Mouse (Mus musculus): ENCODE measurements around the gene Erc2. TPM values are rescaled to one million over a fixed set of nuclear protein-coding genes. Genes with fewer than 3 reads are reported as not detected.

Erc2 gene
- polyA plus RNA-seq, 1 experiment from 2014 or later, result 2.4 TPM

DNA sequence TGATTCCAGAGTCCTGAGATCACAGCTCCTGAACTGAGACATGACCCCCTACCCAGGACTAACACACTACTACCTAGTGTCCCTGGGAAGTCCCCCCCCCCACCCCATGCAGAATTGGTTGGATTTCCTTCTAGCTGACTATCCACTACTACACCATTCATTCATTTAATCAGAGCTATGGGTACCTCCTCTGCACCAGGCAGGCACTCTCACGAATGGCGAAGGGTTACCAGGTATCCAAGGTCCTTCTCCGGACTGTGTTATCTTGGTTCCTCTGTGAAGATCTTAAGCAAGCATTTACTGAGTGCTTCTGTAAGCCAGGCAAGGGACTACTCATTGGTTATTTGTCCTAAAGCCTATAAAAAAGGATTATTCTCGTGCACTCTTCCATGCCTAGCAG is 737.8 kb downstream of the Erc2 start:
- H3K9me3 ChIP-seq, result no peaks in the 10 kb centered on the region
- H3K27me3 ChIP-seq (replicated peaks), result no peaks in the 10 kb centered on the region
- no peak overlapping the region for H3K27ac ChIP-seq (replicated peaks)
- H3K4me1 ChIP-seq, result peaks cover 14% of the 10 kb centered on the region
- WGBS, result 73% methylated on average over 4 of the region's 4 CpGs
- H3K36me3 ChIP-seq, result no peaks in the 10 kb centered on the region
- no peak overlapping the region for H3K4me3 ChIP-seq
- no peak overlapping the region for H3K4me2 ChIP-seq
- no peak overlapping the region for H3K9ac ChIP-seq
- no peak for ATAC-seq (ENCODE audit: extremely low read depth, insufficient number of reproducible peaks, low FRiP score, low TSS enrichment)

DNA sequence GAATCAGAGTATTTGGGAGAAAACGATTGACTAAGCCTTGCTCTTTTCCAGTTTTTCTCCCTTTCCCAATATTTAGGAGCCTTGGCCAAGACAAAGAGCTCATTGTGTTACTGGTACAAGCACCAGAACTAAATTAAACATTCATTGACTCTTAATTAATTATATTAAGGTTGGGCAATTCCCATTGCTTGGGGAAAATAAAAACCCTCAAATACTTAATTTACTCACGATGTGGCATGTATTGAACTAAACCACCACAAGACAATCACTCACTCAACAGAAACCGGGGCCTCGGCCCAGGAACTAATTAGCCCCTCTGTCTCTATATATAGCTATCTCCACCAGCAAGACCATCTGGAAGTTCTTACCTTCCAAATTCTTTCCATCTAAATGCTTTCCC is 740.1 kb downstream of the Erc2 start:
- Histone ChIP-seq H3K4me1 (peaks cover 14% of the 10 kb centered on the region), H3K4me2 (no peak overlapping the region), H3K36me3 (no peaks in the 10 kb centered on the region), H3K27ac (replicated peaks) (no peak overlapping the region), H3K4me3 (no peak overlapping the region), H3K9me3 (no peaks in the 10 kb centered on the region), H3K9ac (no peak overlapping the region), H3K27me3 (replicated peaks) (no peaks in the 10 kb centered on the region)
- no peak for ATAC-seq (ENCODE audit: extremely low read depth, insufficient number of reproducible peaks, low FRiP score, low TSS enrichment)
- 57% methylated on average over 4 of the region's 4 CpGs for WGBS

DNA sequence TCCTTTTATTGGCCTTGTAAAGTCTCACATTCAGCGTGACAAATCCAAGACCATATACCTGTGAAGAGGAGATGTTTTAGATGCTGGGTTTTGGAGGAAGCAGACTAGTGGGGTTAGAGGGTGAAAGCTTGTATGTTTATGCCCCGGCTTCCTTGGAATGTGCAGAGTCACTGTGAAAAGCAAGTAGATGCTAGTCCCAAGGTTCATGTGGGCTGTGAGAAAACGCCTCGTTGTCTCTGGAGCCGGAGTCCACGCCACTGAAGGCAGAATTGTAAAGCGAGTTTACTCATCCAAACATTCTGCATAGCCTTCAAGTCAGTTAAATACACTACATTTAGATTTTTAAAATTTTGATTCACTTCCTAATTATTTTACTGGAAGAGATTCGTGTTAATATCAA is 748.5 kb downstream of the Erc2 start:
- H3K36me3 ChIP-seq, result no peaks in the 10 kb centered on the region
- H3K27me3 ChIP-seq (replicated peaks), result no peaks in the 10 kb centered on the region
- H3K4me2 ChIP-seq, result no peak overlapping the region
- no peak overlapping the region for H3K27ac ChIP-seq (replicated peaks)
- H3K4me3 ChIP-seq, result no peak overlapping the region
- H3K9me3 ChIP-seq, result no peaks in the 10 kb centered on the region
- no peak overlapping the region for H3K9ac ChIP-seq
- WGBS, result 60% methylated on average over 8 of the region's 8 CpGs
- H3K4me1 ChIP-seq, result peaks cover 14% of the 10 kb centered on the region
- ATAC-seq (ENCODE audit: extremely low read depth, insufficient number of reproducible peaks, low FRiP score, low TSS enrichment), result no peak

DNA sequence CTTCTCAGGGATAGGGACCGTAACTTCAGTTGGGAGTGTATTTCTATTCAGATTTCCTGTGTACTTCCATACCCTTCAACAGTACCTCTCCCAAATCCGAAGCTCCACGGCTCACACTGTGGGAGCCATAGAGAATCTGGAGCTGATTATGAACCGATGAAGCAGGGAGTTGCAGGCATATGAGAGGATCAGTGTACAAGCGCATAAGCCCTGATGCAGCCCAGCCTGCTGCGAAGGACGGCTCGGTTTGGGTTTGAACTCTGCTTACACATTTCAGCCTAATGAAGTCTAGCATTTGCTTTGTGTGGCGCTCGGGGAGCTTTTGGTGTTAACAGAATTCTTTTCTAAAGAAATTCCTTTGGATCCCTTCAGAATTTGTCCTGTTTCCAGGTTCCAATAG is 749.4 kb downstream of the Erc2 start:
- H3K27ac ChIP-seq (replicated peaks), result no peak overlapping the region
- ATAC-seq (ENCODE audit: extremely low read depth, insufficient number of reproducible peaks, low FRiP score, low TSS enrichment), result no peak
- no peak overlapping the region for H3K4me2 ChIP-seq
- H3K9ac ChIP-seq, result no peak overlapping the region
- H3K36me3 ChIP-seq, result no peaks in the 10 kb centered on the region
- 85% methylated on average over 10 of the region's 10 CpGs for WGBS
- no peak overlapping the region for H3K4me3 ChIP-seq
- H3K27me3 ChIP-seq (replicated peaks), result no peaks in the 10 kb centered on the region
- H3K9me3 ChIP-seq, result no peaks in the 10 kb centered on the region
- peaks cover 22% of the 10 kb centered on the region for H3K4me1 ChIP-seq

DNA sequence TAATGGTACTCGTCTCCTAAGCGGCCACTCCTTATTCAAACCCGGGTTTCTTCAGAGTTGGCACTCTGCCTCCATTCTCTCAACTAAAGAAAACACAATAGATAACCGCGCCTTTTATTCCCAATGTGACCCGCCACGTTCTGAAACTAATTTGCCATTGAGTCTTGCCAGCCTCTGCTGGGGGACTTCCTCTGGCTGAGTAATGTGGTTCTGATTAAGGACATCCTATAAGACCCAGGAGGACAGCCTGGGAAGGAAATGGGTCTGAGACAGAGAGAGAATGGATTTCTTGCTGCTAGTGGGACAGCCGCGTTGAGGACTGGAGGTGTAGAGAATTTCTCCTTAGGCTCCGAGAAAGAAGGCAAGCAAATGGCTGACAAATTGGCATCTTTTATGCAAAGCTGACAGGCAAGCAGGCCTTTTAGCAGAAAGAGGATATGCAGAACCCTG is 753.4 kb downstream of the Erc2 start:
- H3K9ac ChIP-seq, result no peak overlapping the region
- peak overlapping the region; percentile 25; the same call in 1 of the 2 replicates for H3K27ac ChIP-seq (replicated peaks)
- H3K4me1 ChIP-seq, result peaks cover 20% of the 10 kb centered on the region
- H3K4me3 ChIP-seq, result no peak overlapping the region
- H3K27me3 ChIP-seq (replicated peaks), result no peaks in the 10 kb centered on the region
- peak overlapping the region; percentile 47 for H3K4me2 ChIP-seq
- H3K9me3 ChIP-seq, result no peaks in the 10 kb centered on the region
- ATAC-seq (ENCODE audit: extremely low read depth, insufficient number of reproducible peaks, low FRiP score, low TSS enrichment), result no peak
- WGBS, result 24% methylated on average over 10 of the region's 10 CpGs
- H3K36me3 ChIP-seq, result no peaks in the 10 kb centered on the region

DNA sequence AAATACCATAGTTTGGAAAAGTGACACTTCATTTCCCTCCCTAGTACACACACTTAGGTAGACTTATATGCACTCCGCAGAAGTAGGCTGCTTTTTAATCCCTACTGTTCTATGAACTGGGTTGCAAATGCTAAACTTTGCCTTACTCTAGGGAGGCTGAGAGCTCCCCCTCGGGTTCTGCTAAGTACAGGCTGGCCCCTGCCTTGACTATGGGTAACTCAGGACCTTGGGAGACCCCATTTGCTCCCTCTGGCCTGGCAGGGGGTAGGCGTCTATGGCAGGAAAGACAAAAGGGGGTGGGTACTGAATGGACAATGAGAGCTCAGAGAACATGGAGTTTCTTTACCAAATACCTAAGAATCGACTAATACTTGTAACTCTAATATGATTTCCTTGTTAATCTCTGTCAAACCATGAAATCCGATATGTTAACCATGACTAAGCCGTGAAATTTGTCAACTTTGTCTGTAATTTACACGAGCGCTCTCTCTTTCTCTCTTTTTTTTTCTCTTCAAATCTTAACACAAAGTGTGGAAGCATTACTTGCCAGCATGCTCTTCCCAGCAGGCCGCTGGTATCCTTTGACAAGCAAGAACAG is 754.1 kb downstream of the Erc2 start:
- Histone ChIP-seq H3K36me3 (no peaks in the 10 kb centered on the region), H3K4me1 (peaks cover 15% of the 10 kb centered on the region), H3K27me3 (replicated peaks) (no peaks in the 10 kb centered on the region), H3K9me3 (no peaks in the 10 kb centered on the region), H3K4me2 (no peak overlapping the region), H3K4me3 (no peak overlapping the region), H3K9ac (no peak overlapping the region), H3K27ac (replicated peaks) (peak overlapping the region; percentile 25; the same call in 1 of the 2 replicates)
- ATAC-seq (ENCODE audit: extremely low read depth, insufficient number of reproducible peaks, low FRiP score, low TSS enrichment), result no peak
- 59% methylated on average over 9 of the region's 9 CpGs for whole genome bisulfite sequencing

DNA sequence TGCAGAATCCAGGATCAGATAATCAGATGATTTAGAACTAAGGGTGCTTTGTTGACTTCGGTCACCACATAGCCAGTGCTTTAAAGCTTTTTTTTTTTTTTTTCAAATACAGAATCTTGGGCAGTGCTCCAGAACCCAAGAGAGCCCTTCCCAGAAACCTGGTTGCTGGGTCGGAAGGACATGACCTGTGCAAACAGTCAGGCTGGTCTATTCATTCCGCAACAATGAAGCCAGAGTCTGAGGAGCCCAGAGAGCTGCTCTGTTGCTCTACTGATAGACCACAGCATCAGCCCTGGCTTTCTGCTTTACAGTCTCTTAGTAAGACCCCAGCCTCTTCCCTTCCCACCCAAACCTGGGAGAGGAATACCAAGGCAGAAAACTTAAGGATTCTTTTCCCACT is 755.3 kb downstream of the Erc2 start:
- 74% methylated on average over 3 of the region's 3 CpGs for WGBS
- Histone ChIP-seq H3K4me3 (no peak overlapping the region), H3K9ac (no peak overlapping the region), H3K27me3 (replicated peaks) (no peaks in the 10 kb centered on the region), H3K36me3 (no peaks in the 10 kb centered on the region), H3K9me3 (no peaks in the 10 kb centered on the region), H3K4me2 (no peak overlapping the region), H3K27ac (replicated peaks) (no peak overlapping the region), H3K4me1 (peaks cover 15% of the 10 kb centered on the region)
- ATAC-seq (ENCODE audit: extremely low read depth, insufficient number of reproducible peaks, low FRiP score, low TSS enrichment), result no peak

DNA sequence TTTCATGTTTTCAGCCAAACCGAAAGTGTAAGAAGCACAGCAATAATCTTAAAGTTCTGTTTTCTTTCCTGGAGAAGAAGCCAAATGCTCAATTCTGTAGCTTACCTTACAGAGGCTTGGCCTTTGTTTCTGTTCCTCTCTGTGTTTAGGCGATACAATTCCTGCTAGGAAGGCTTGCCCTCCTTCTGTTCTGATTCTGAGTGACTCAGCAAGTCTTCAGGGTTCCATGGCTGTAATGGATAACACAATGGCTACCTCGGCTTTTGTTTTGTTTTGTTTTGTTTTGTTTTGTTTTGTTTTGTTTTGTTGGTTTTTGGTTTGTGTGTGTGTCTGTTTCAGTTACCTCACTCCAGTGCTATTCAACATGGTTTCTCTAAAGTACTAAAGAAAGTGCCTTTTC is 757.9 kb downstream of the Erc2 start:
- ATAC-seq (ENCODE audit: extremely low read depth, insufficient number of reproducible peaks, low FRiP score, low TSS enrichment), result no peak
- Histone ChIP-seq H3K9me3 (no peaks in the 10 kb centered on the region), H3K4me2 (no peak overlapping the region), H3K36me3 (no peaks in the 10 kb centered on the region), H3K27me3 (replicated peaks) (no peaks in the 10 kb centered on the region), H3K27ac (replicated peaks) (no peak overlapping the region), H3K9ac (no peak overlapping the region), H3K4me1 (peaks cover 12% of the 10 kb centered on the region), H3K4me3 (no peak overlapping the region)
- WGBS, result 77% methylated on average over 3 of the region's 3 CpGs

DNA sequence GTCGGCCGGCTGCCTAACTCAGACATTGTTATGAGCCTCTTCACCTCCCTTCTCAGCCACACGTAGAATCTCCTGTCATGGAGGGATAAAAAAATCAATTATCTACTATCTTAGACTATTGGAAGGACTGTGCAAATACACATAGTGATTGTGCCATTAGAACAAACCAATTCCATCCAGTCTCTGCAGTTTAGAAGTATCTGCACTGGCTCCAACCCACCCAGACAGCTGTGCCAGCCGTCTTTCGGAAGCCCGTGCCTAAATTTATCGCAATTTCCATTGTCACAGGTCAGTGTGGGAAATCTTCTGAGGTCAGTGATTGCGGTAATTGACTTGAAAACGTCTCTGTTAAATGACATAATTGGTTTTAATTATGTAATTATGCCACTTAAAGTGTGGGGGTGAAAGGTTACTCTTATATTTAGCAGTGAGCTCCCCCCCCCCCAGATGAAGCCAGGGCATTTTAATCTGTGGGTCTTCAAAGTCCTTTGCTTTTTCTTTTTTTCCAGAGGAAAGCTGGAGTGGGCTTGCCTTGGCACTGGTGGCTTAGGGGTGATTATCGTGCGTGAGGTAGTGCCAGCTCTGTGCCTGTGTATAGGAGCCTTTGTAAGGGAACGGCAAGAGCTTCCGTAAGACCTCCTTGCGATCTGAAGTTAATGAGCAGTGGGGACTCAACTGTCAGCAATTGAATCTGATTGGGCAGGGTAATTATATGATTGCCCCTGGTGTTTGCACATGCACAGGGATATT is 759.7 kb downstream of the Erc2 start:
- H3K27me3 ChIP-seq (replicated peaks), result no peaks in the 10 kb centered on the region
- H3K9me3 ChIP-seq, result no peaks in the 10 kb centered on the region
- ATAC-seq (ENCODE audit: extremely low read depth, insufficient number of reproducible peaks, low FRiP score, low TSS enrichment), result no peak
- no peak overlapping the region for H3K4me2 ChIP-seq
- H3K4me1 ChIP-seq, result no peaks in the 10 kb centered on the region; the same call in 1 of the 2 replicates
- H3K27ac ChIP-seq (replicated peaks), result no peak overlapping the region
- no peaks in the 10 kb centered on the region for H3K36me3 ChIP-seq
- no peak overlapping the region for H3K4me3 ChIP-seq
- H3K9ac ChIP-seq, result no peak overlapping the region
- 71% methylated on average over 14 of the region's 14 CpGs for WGBS

DNA sequence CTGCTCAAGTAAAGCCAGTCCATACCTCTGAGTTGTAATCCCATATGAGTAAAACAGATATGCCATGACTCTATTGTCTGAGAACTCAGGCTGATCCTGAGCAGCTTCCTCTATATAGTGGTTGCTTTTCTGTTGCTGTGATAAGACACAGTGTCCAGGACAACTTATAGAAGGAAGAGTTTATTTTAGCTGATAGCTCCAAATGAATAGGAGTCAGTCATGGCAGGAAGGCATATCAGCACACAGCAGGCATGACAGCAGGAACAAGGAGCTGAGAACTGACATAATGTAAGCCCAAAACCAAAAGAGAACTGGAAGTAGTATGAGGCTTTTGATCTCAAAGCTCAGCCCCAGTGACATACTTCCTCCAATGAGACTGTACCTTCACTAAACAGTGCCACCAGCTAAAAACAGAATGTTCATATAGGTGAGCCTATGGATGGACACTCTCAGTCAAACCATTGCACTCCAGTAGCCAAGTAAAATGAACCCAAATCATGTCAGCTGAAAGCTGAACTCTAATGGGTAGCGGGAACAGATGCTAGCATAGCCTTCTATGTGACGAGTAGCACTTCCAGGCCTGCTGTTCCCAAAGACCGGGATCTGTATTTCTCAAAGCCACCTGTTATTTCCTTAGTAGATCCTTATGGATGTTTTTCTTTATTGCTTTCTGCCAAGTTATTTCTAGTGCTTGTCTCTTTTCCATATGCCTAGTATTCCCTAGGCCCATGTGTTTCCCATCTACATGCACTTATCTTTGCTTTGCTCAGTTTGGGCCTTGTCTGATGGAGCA is 764.8 kb downstream of the Erc2 start:
- H3K9ac ChIP-seq, result no peak overlapping the region
- ATAC-seq (ENCODE audit: extremely low read depth, insufficient number of reproducible peaks, low FRiP score, low TSS enrichment), result no peak
- 73% methylated on average over 3 of the region's 3 CpGs for WGBS

DNA sequence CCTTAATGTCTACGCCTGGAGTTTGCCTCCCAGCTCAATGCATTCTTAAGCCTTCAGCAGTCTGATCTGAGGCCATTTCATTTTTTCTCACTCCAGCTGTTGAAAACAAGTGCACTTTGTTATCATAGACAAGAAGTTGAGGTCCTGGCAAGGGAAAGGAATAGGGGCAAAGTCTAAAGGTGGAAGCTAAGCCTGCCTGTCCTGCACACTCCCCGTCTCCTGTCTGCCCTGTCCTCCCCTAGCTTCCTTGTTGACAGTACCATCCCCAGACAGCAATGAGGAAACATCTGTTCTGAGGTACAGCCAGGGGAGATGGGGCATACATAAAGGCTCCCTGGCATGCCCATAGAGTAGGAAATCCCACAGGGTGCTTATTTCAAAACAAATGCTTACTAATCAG is 776.7 kb downstream of the Erc2 start:
- Histone ChIP-seq H3K36me3 (no peaks in the 10 kb centered on the region), H3K4me1 (no peaks in the 10 kb centered on the region; the same call in 1 of the 2 replicates), H3K9me3 (no peaks in the 10 kb centered on the region), H3K27ac (replicated peaks) (no peak overlapping the region), H3K9ac (no peak overlapping the region), H3K4me2 (no peak overlapping the region), H3K27me3 (replicated peaks) (no peaks in the 10 kb centered on the region), H3K4me3 (no peak overlapping the region)
- WGBS, result 61% methylated on average over 2 of the region's 2 CpGs
- no peak for ATAC-seq (ENCODE audit: extremely low read depth, insufficient number of reproducible peaks, low FRiP score, low TSS enrichment)

More for the DNA sequence above, 764.8 kb downstream of the Erc2 start:
- no peaks in the 10 kb centered on the region for H3K9me3 ChIP-seq
- no peaks in the 10 kb centered on the region for H3K36me3 ChIP-seq
- H3K27ac ChIP-seq (replicated peaks), result no peak overlapping the region
- no peaks in the 10 kb centered on the region for H3K27me3 ChIP-seq (replicated peaks)
- H3K4me3 ChIP-seq, result no peak overlapping the region
- no peak overlapping the region for H3K4me2 ChIP-seq
- H3K4me1 ChIP-seq, result no peaks in the 10 kb centered on the region

Data from heart, embryonic 13.5 days (tissue).